Mouse (Mus musculus) midbrain, embryonic 11.5 days (tissue): Measurements from ENCODE around the gene Pip5k1b. TPM values are rescaled to one million over a fixed set of nuclear protein-coding genes. Genes with fewer than 3 reads are reported as not detected.

Experiments
- ATAC-seq: fragments of 200-750 bp; cut with Nextera tagmentation; 2 replicates; pipeline ENCODE4 v1.8.0; 2017; ENCODE audit warnings: moderate TSS enrichment, moderate library complexity; ENCODE audit not compliant: low FRiP score
- DNase-seq: peaks from one replicate; pipeline ENCODE4 v3.0.0; 2015; ENCODE audit warnings: low spot score; ENCODE audit errors: missing footprints
- H3K27ac ChIP-seq: fragments of 300-500 bp; sonication (generic); 2 replicates; pipeline ENCODE4 v1.5.1; 2014; ENCODE audit warnings: low read depth, low read length
- H3K27me3 ChIP-seq: fragments of 300-500 bp; sonication (generic); 2 replicates; pipeline ENCODE4 v1.6.1; 2014; ENCODE audit warnings: mild to moderate bottlenecking, low read length, moderate library complexity, mixed read lengths; ENCODE audit not compliant: control insufficient read depth, insufficient read depth
- H3K36me3 ChIP-seq: fragments of 300-500 bp; sonication (generic); 2 replicates; pipeline ENCODE4 v1.6.1; 2014; ENCODE audit warnings: mild to moderate bottlenecking, low read length, moderate library complexity, mixed read lengths; ENCODE audit not compliant: control insufficient read depth, insufficient read depth
- H3K4me1 ChIP-seq: fragments of 300-500 bp; sonication (generic); 2 replicates; pipeline ENCODE4 v1.6.1; 2014; ENCODE audit warnings: low read length; ENCODE audit not compliant: control insufficient read depth, insufficient read depth
- H3K4me2 ChIP-seq: fragments of 300-500 bp; sonication (generic); 2 replicates; pipeline ENCODE4 v1.6.1; 2014; ENCODE audit warnings: mild to moderate bottlenecking, moderate library complexity
- H3K4me3 ChIP-seq: fragments of 300-500 bp; sonication (generic); 2 replicates; pipeline ENCODE4 v1.5.1; 2014; ENCODE audit warnings: low read depth, low read length
- H3K9ac ChIP-seq: fragments of 300-500 bp; sonication (generic); 2 replicates; pipeline ENCODE4 v1.6.1; 2014; ENCODE audit warnings: low read length
- H3K9me3 ChIP-seq: fragments of 300-500 bp; sonication (generic); 2 replicates; pipeline ENCODE4 v1.6.1; 2016; ENCODE audit warnings: low read length; ENCODE audit not compliant: control insufficient read depth
- WGBS: fragments of 180-500 bp; shearing (Covaris S2); extraction: QIAGEN DNeasy Blood & Tissue Kit; methylation state at CpG from one replicate; pipeline ENCODE4 v1.1.7; 2014; 5-methylcytosine and 5-hydroxymethylcytosine counted together
- polyA plus RNA-seq: library from polyadenylated mRNA; unstranded; fragments of >200 nt; fragmentation: Nextera tagmentation; extraction: Ambion mirVana; gene quantifications from 2 replicates; pipeline ENCODE4 v1.2.1, GENCODE M21; 2014

Pip5k1b gene
- polyA plus RNA-seq, 1 experiment from 2014 or later: 2.3 TPM

GRCm38 (mm10) chr19:24526731-24527612 lies 28.7 kb downstream of the Pip5k1b start:
- H3K4me3 ChIP-seq: no peak overlapping the region
- H3K4me1 ChIP-seq: no peaks in the 10 kb centered on the region
- DNase-seq (no peak), ATAC-seq (no peak)
- H3K27ac ChIP-seq: no peak overlapping the region
- no peaks in the 10 kb centered on the region for H3K36me3 ChIP-seq
- H3K4me2 ChIP-seq: no peak overlapping the region
- WGBS: 80% methylated on average over 15 of the region's 15 CpGs
- no peaks in the 10 kb centered on the region for H3K27me3 ChIP-seq
- H3K9me3 ChIP-seq: no peaks in the 10 kb centered on the region
- no peak overlapping the region for H3K9ac ChIP-seq

GRCm38 (mm10) chr19:24523476-24524313 lies 32.0 kb downstream of the Pip5k1b start:
- 83% methylated on average over 15 of the region's 15 CpGs for WGBS
- Histone ChIP-seq H3K4me2 (no peak overlapping the region), H3K4me3 (no peak overlapping the region), H3K36me3 (no peaks in the 10 kb centered on the region), H3K9me3 (no peaks in the 10 kb centered on the region), H3K27ac (no peak overlapping the region), H3K27me3 (no peaks in the 10 kb centered on the region), H3K4me1 (no peaks in the 10 kb centered on the region), H3K9ac (no peak overlapping the region)
- ATAC-seq (no peak), DNase-seq (peak; percentile 76)

- 92% methylated on average over 7 of the region's 7 CpGs for WGBS
- ATAC-seq: no peak
- H3K36me3 ChIP-seq: no peaks in the 10 kb centered on the region
These were observed 33.7 kb downstream of the Pip5k1b start for GRCm38 (mm10) chr19:24521997-24522396.

DNA sequence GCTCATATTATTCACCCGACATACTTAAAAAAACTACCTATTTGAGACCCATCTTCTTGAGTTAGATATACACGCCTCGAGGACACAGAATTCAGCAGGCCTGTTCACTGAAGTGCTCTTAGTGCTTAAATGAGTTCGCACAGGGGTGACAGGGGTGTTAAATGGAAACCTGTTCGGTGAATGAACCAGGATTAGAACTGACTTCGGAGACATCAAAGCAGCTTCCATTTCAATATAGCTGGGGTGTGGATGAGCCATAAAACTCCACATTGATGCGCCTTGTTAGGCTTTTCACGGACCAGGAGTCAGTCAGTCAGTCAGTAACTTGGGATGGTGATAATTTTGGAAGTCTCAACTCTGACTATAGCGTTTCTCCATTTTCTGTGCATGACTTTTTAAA lies 34.5 kb downstream of the Pip5k1b start:
- no peaks in the 10 kb centered on the region for H3K4me1 ChIP-seq
- DNase-seq: peak; percentile 51
- H3K36me3 ChIP-seq: no peaks in the 10 kb centered on the region
- no peak overlapping the region for H3K4me2 ChIP-seq
- no peak overlapping the region for H3K9ac ChIP-seq
- no peak overlapping the region for H3K4me3 ChIP-seq
- no peaks in the 10 kb centered on the region for H3K27me3 ChIP-seq
- H3K9me3 ChIP-seq: no peaks in the 10 kb centered on the region
- 83% methylated on average over 9 of the region's 9 CpGs for WGBS
- ATAC-seq: no peak
- H3K27ac ChIP-seq: no peak overlapping the region

More at GRCm38 (mm10) chr19:24521997-24522396, 33.7 kb downstream of the Pip5k1b start:
- H3K4me2 ChIP-seq: no peak overlapping the region
- DNase-seq: peak; percentile 19
- no peaks in the 10 kb centered on the region for H3K9me3 ChIP-seq
- no peak overlapping the region for H3K4me3 ChIP-seq
- no peak overlapping the region for H3K9ac ChIP-seq
- H3K27ac ChIP-seq: no peak overlapping the region
- H3K4me1 ChIP-seq: no peaks in the 10 kb centered on the region
- no peaks in the 10 kb centered on the region for H3K27me3 ChIP-seq

GRCm38 (mm10) chr19:24519732-24520409 lies 35.8 kb downstream of the Pip5k1b start:
- Histone ChIP-seq H3K9ac (no peak overlapping the region), H3K4me3 (no peak overlapping the region), H3K9me3 (no peaks in the 10 kb centered on the region), H3K4me2 (no peak overlapping the region), H3K4me1 (no peaks in the 10 kb centered on the region), H3K27ac (no peak overlapping the region), H3K27me3 (no peaks in the 10 kb centered on the region), H3K36me3 (no peaks in the 10 kb centered on the region)
- DNase-seq (peak; percentile 66), ATAC-seq (no peak)
- 89% methylated on average over 6 of the region's 6 CpGs for WGBS

DNA sequence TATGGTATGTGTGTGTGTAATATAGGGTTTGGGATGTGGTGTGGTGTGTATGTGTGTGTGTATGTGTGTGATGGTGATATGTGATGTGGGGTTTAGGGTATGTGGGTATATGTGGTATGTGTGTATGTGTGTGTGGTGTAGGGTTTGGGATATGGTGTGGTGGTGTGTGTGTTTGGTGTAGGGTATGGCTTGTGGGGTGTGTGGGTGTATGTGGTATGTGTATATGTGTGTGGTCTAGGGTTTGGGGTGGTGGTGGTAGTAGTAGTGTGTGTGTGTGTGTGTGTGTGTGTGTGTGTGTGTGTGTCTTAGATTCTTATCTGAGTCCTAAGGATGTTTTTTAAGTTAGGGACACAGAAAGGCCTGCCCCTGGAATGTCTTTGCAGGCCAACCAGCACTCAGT lies 37.3 kb downstream of the Pip5k1b start:
- Histone ChIP-seq H3K4me3 (no peak overlapping the region), H3K9me3 (no peaks in the 10 kb centered on the region), H3K4me1 (no peaks in the 10 kb centered on the region), H3K4me2 (no peak overlapping the region), H3K27ac (no peak overlapping the region), H3K9ac (no peak overlapping the region), H3K27me3 (no peaks in the 10 kb centered on the region), H3K36me3 (no peaks in the 10 kb centered on the region)
- ATAC-seq: no peak
- DNase-seq: no peak

DNA sequence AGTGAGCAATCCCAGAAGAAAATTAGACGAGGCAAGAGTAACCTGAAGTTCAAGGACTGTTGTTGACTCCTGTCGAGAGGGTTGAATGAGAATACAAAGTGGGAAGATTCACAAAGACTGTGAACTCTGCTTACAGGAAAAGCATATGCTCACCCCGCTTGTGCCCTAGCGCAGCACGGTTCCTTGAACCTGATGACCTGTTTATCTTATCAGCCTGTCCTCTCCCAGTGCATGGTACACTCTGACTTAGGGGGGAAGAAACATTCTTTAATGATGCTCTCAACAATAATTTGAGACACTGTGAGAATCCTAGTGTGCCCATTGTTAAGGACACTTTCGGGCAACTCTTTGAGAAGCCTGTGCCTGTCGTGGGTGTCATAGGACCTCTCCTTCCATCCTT lies 38.6 kb downstream of the Pip5k1b start:
- WGBS: 85% methylated on average over 7 of the region's 7 CpGs
- no peak for DNase-seq
- Histone ChIP-seq H3K4me1 (no peaks in the 10 kb centered on the region), H3K9ac (no peak overlapping the region), H3K4me2 (no peak overlapping the region), H3K4me3 (no peak overlapping the region), H3K27ac (no peak overlapping the region), H3K9me3 (no peaks in the 10 kb centered on the region), H3K27me3 (no peaks in the 10 kb centered on the region), H3K36me3 (no peaks in the 10 kb centered on the region)
- no peak for ATAC-seq

- Histone ChIP-seq H3K4me2 (no peak overlapping the region), H3K4me1 (no peaks in the 10 kb centered on the region), H3K9ac (no peak overlapping the region), H3K9me3 (no peaks in the 10 kb centered on the region), H3K4me3 (no peak overlapping the region), H3K27ac (no peak overlapping the region), H3K36me3 (no peaks in the 10 kb centered on the region), H3K27me3 (no peaks in the 10 kb centered on the region)
- DNase-seq (no peak), ATAC-seq (no peak)
- 92% methylated on average over 3 of the region's 3 CpGs for WGBS
These were observed 39.7 kb downstream of the Pip5k1b start for GRCm38 (mm10) chr19:24515941-24516340.
